Mouse (Mus musculus) midbrain, embryonic 16.5 days (tissue): Measurements from ENCODE around the gene Pmvk. TPM values are rescaled to one million over a fixed set of nuclear protein-coding genes. Genes with fewer than 3 reads are reported as not detected.

Experiments used
- ATAC-seq: fragments of 200-750 bp; cut with Nextera tagmentation; 2 replicates; pipeline ENCODE4 v1.8.0; 2017; ENCODE audit warnings: moderate TSS enrichment
- H3K27ac ChIP-seq: fragments of 300-500 bp; sonication (generic); 2 replicates; pipeline ENCODE4 v1.5.1; 2014; ENCODE audit warnings: mild to moderate bottlenecking, low read length, mixed read lengths
- H3K27me3 ChIP-seq: fragments of 300-500 bp; sonication (generic); 2 replicates; pipeline ENCODE4 v1.6.1; 2014; ENCODE audit warnings: low read depth, low read length, mixed read lengths; ENCODE audit not compliant: control insufficient read depth, insufficient read depth
- H3K36me3 ChIP-seq: fragments of 300-500 bp; sonication (generic); 2 replicates; pipeline ENCODE4 v1.6.1; 2014; ENCODE audit warnings: mild to moderate bottlenecking, low read length, moderate library complexity, mixed read lengths; ENCODE audit not compliant: control insufficient read depth, insufficient read depth
- H3K4me1 ChIP-seq: fragments of 300-500 bp; sonication (generic); 2 replicates; pipeline ENCODE4 v1.6.1; 2014; ENCODE audit warnings: mild to moderate bottlenecking, low read length, mixed read lengths; ENCODE audit not compliant: control insufficient read depth, insufficient read depth
- H3K4me2 ChIP-seq: fragments of 300-500 bp; sonication (generic); 2 replicates; pipeline ENCODE4 v1.6.1; 2014; ENCODE audit warnings: mild to moderate bottlenecking, low read length, mixed read lengths
- H3K4me3 ChIP-seq: fragments of 300-500 bp; sonication (generic); 2 replicates; pipeline ENCODE4 v1.5.1; 2014; ENCODE audit warnings: low read depth, mild to moderate bottlenecking, low read length, moderate library complexity, mixed read lengths
- H3K9ac ChIP-seq: fragments of 300-500 bp; sonication (generic); 2 replicates; pipeline ENCODE4 v1.6.1; 2014; ENCODE audit warnings: low read depth, low read length, mixed read lengths
- H3K9me3 ChIP-seq: fragments of 300-500 bp; sonication (generic); replicated peaks from 2 replicates; pipeline ENCODE4 v1.6.1; 2014; ENCODE audit warnings: mild to moderate bottlenecking, low read length, mixed read lengths; ENCODE audit not compliant: control insufficient read depth, poor library complexity, severe bottlenecking
- WGBS: fragments of 180-500 bp; shearing (Covaris S2); extraction: QIAGEN DNeasy Blood & Tissue Kit; methylation state at CpG from one replicate; pipeline ENCODE4 v1.1.7; 2014; 5-methylcytosine and 5-hydroxymethylcytosine counted together
- polyA plus RNA-seq: library from polyadenylated mRNA; unstranded; fragments of >200 nt; fragmentation: Nextera tagmentation; extraction: Ambion mirVana; gene quantifications from 2 replicates; pipeline ENCODE4 v1.2.1, GENCODE M21; 2015

Gene Pmvk
- 129 and 142 TPM in 2 replicates for polyA plus RNA-seq

GRCm38 (mm10) chr3:89454401-89455177 lies at the start of gene Pmvk:
Gene Pmvk, plus strand, starts transcription at chr3:89454541.
- Histone ChIP-seq H3K36me3 (no peaks in the 10 kb centered on the region), H3K4me1 (peaks cover 11% of the 10 kb centered on the region), H3K27ac (no peak within 1 kb of the TSS), H3K4me3 (no peak within 1 kb of the TSS), H3K9me3 (no peaks in the 10 kb centered on the region), H3K4me2 (no peak within 1 kb of the TSS), H3K27me3 (no peaks in the 10 kb centered on the region), H3K9ac (no peak within 1 kb of the TSS)
- 59% methylated on average over 10 of the region's 10 CpGs for WGBS
- ATAC-seq, result no peak

GRCm38 (mm10) chr3:89406887-89407286 lies 47.5 kb upstream of the Pmvk start:
- no peaks in the 10 kb centered on the region for H3K9me3 ChIP-seq
- peaks cover 13% of the 10 kb centered on the region for H3K36me3 ChIP-seq
- no peaks in the 10 kb centered on the region for H3K27me3 ChIP-seq
- H3K4me2 ChIP-seq, result no peak overlapping the region
- WGBS, result 93% methylated on average over 6 of the region's 6 CpGs
- H3K9ac ChIP-seq, result no peak overlapping the region
- no peak overlapping the region for H3K4me3 ChIP-seq
- H3K4me1 ChIP-seq, result peaks cover 7% of the 10 kb centered on the region
- ATAC-seq, result no peak
- no peak overlapping the region for H3K27ac ChIP-seq

- Histone ChIP-seq H3K36me3 (peaks cover 10% of the 10 kb centered on the region), H3K4me2 (no peak overlapping the region), H3K4me1 (peaks cover 11% of the 10 kb centered on the region), H3K27ac (no peak overlapping the region), H3K27me3 (no peaks in the 10 kb centered on the region), H3K9me3 (no peaks in the 10 kb centered on the region), H3K4me3 (no peak overlapping the region), H3K9ac (no peak overlapping the region)
- ATAC-seq, result no peak
- WGBS, result 64% methylated on average over 16 of the region's 16 CpGs
Observed at GRCm38 (mm10) chr3:89408448-89408847, 45.9 kb upstream of the Pmvk start.

GRCm38 (mm10) chr3:89409701-89410100 lies 44.6 kb upstream of the Pmvk start:
- no peak for ATAC-seq
- 90% methylated on average over 3 of the region's 3 CpGs for WGBS

GRCm38 (mm10) chr3:89410864-89411263 lies 43.5 kb upstream of the Pmvk start:
- no peaks in the 10 kb centered on the region for H3K27me3 ChIP-seq
- H3K36me3 ChIP-seq, result peaks cover 10% of the 10 kb centered on the region; the same call in 1 of the 2 replicates
- WGBS, result 78% methylated on average over 10 of the region's 10 CpGs
- peak overlapping the region; percentile 85 for H3K4me2 ChIP-seq
- H3K9ac ChIP-seq, result peak overlapping the region; percentile 65
- H3K27ac ChIP-seq, result peak overlapping the region; percentile 65
- no peaks in the 10 kb centered on the region for H3K9me3 ChIP-seq
- ATAC-seq, result no peak
- peak overlapping the region; percentile 48 for H3K4me3 ChIP-seq
- peaks cover 11% of the 10 kb centered on the region for H3K4me1 ChIP-seq

More at GRCm38 (mm10) chr3:89409701-89410100, 44.6 kb upstream of the Pmvk start:
- peaks cover 11% of the 10 kb centered on the region for H3K4me1 ChIP-seq
- H3K4me2 ChIP-seq, result no peak overlapping the region
- no peaks in the 10 kb centered on the region for H3K9me3 ChIP-seq
- peaks cover 7% of the 10 kb centered on the region; the same call in 1 of the 2 replicates for H3K36me3 ChIP-seq
- no peak overlapping the region for H3K9ac ChIP-seq
- no peak overlapping the region for H3K27ac ChIP-seq
- H3K27me3 ChIP-seq, result no peaks in the 10 kb centered on the region
- H3K4me3 ChIP-seq, result no peak overlapping the region

GRCm38 (mm10) chr3:89411490-89412393 lies 42.6 kb upstream of the Pmvk start, which contains the start of gene Flad1:
Gene Flad1, minus strand, starts transcription at chr3:89411870.
- peak within 1 kb of the TSS; percentile 65 for H3K27ac ChIP-seq
- H3K36me3 ChIP-seq, result peaks cover 10% of the 10 kb centered on the region; the same call in 1 of the 2 replicates
- no peaks in the 10 kb centered on the region for H3K27me3 ChIP-seq
- WGBS, result 6% methylated on average over 28 of the region's 28 CpGs
- H3K4me2 ChIP-seq, result peak within 1 kb of the TSS; percentile 85
- H3K9me3 ChIP-seq, result no peaks in the 10 kb centered on the region
- peaks cover 11% of the 10 kb centered on the region for H3K4me1 ChIP-seq
- peak within 1 kb of the TSS; percentile 48 for H3K4me3 ChIP-seq
- H3K9ac ChIP-seq, result peak within 1 kb of the TSS; percentile 65
- ATAC-seq, result peak; percentile 100

GRCm38 (mm10) chr3:89416158-89416557 lies 38.2 kb upstream of the Pmvk start:
- peaks cover 20% of the 10 kb centered on the region for H3K4me1 ChIP-seq
- H3K27ac ChIP-seq, result no peak overlapping the region
- H3K4me2 ChIP-seq, result no peak overlapping the region
- H3K36me3 ChIP-seq, result peaks cover 4% of the 10 kb centered on the region; the same call in 1 of the 2 replicates
- WGBS, result 95% methylated on average over 8 of the region's 8 CpGs
- no peak overlapping the region for H3K9ac ChIP-seq
- H3K27me3 ChIP-seq, result no peaks in the 10 kb centered on the region
- ATAC-seq, result no peak
- H3K4me3 ChIP-seq, result no peak overlapping the region
- no peaks in the 10 kb centered on the region for H3K9me3 ChIP-seq

GRCm38 (mm10) chr3:89417131-89417530 lies 37.2 kb upstream of the Pmvk start:
- Histone ChIP-seq H3K4me2 (peak overlapping the region; percentile 93), H3K4me1 (peaks cover 23% of the 10 kb centered on the region), H3K9me3 (no peaks in the 10 kb centered on the region), H3K4me3 (peak overlapping the region; percentile 63), H3K9ac (no peak overlapping the region), H3K27ac (no peak overlapping the region), H3K27me3 (no peaks in the 10 kb centered on the region), H3K36me3 (peaks cover 4% of the 10 kb centered on the region; the same call in 1 of the 2 replicates)
- ATAC-seq, result no peak
- 21% methylated on average over 2 of the region's 2 CpGs for WGBS
